Mouse (Mus musculus) forebrain, embryonic 12.5 days (tissue): ENCODE measurements around the gene Aacs. TPM values are rescaled to one million over a fixed set of nuclear protein-coding genes. Genes with fewer than 3 reads are reported as not detected.
A peak's percentile ranks its signal among the peaks of the same experiment; 100 is the strongest.

ENCODE experiments used
- ATAC-seq: fragments of 200-750 bp; cut with Nextera tagmentation; 2 replicates; pipeline ENCODE4 v1.8.0; 2017; ENCODE audit warnings: moderate TSS enrichment; ENCODE audit not compliant: low FRiP score
- H3K27ac ChIP-seq: fragments of 300-500 bp; sonication (generic); 2 replicates; pipeline ENCODE4 v1.5.1; 2016; ENCODE audit warnings: mild to moderate bottlenecking
- H3K27me3 ChIP-seq: fragments of 300-500 bp; sonication (generic); 2 replicates; pipeline ENCODE4 v1.6.1; 2016; ENCODE audit warnings: mild to moderate bottlenecking
- H3K36me3 ChIP-seq: fragments of 300-500 bp; sonication (generic); replicated peaks from 2 replicates; pipeline ENCODE4 v1.6.1; 2016; ENCODE audit warnings: mild to moderate bottlenecking
- H3K4me1 ChIP-seq: fragments of 300-500 bp; sonication (generic); 2 replicates; pipeline ENCODE4 v1.6.1; 2016
- H3K4me2 ChIP-seq: fragments of 300-500 bp; sonication (generic); 2 replicates; pipeline ENCODE4 v1.6.1; 2016; ENCODE audit warnings: mild to moderate bottlenecking, moderate library complexity
- H3K4me3 ChIP-seq: fragments of 300-500 bp; sonication (generic); replicated peaks from 2 replicates; pipeline ENCODE4 v1.5.1; 2016; ENCODE audit warnings: mild to moderate bottlenecking
- H3K9ac ChIP-seq: fragments of 300-500 bp; sonication (generic); 2 replicates; pipeline ENCODE4 v1.6.1; 2016; ENCODE audit warnings: mild to moderate bottlenecking
- H3K9me3 ChIP-seq: fragments of 300-500 bp; sonication (generic); 2 replicates; pipeline ENCODE4 v1.6.1; 2016
- WGBS: fragments of 180-500 bp; shearing (Covaris S2); methylation state at CpG from one replicate; pipeline ENCODE4 v1.1.7; 2016; 5-methylcytosine and 5-hydroxymethylcytosine counted together
- polyA plus RNA-seq: library from polyadenylated mRNA; unstranded; fragments of >200 nt; fragmentation: Nextera tagmentation; extraction: Ambion mirVana; gene quantifications from 2 replicates; pipeline ENCODE4 v1.2.1, GENCODE M21; 2016

Aacs gene
- polyA plus RNA-seq, 1 experiment from 2014 or later: 62.3 TPM

DNA sequence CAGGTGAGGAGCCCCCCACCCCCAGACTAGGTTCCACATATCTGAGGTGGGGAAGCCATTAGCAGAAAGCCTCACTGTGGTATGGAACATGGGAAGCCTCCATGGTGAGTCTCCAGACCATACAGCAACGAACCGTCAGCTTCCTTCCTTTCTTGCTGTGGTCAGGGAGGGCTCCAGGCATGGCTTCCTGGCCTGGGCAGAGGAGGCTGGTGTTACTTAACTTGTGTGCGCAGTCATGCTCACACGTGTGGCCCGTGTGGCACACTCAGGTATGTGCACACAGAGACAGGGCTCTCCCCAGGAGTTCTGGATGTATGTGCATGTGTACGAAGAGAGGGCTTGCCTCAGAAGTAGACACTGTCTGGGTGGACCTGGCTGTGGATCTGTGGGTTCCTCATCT is 28.0 kb downstream of the Aacs start:
- no peak overlapping the region for H3K9ac ChIP-seq
- H3K4me3 ChIP-seq: no peak overlapping the region
- no peak for ATAC-seq
- WGBS: 96% methylated on average over 6 of the region's 6 CpGs
- H3K27ac ChIP-seq: no peak overlapping the region
- no peak overlapping the region for H3K4me2 ChIP-seq
- H3K27me3 ChIP-seq: no peaks in the 10 kb centered on the region
- peaks cover 12% of the 10 kb centered on the region for H3K4me1 ChIP-seq
- H3K36me3 ChIP-seq: peaks cover 67% of the 10 kb centered on the region
- H3K9me3 ChIP-seq: no peaks in the 10 kb centered on the region

GRCm38 (mm10) chr5:125504692-125505091 is 29.1 kb downstream of the Aacs start:
- Histone ChIP-seq H3K4me1 (peaks cover 12% of the 10 kb centered on the region), H3K4me2 (no peak overlapping the region), H3K36me3 (peaks cover 71% of the 10 kb centered on the region), H3K27ac (no peak overlapping the region), H3K9me3 (no peaks in the 10 kb centered on the region), H3K27me3 (no peaks in the 10 kb centered on the region), H3K4me3 (no peak overlapping the region), H3K9ac (no peak overlapping the region)
- WGBS: 75% methylated on average over 11 of the region's 11 CpGs
- ATAC-seq: no peak

DNA sequence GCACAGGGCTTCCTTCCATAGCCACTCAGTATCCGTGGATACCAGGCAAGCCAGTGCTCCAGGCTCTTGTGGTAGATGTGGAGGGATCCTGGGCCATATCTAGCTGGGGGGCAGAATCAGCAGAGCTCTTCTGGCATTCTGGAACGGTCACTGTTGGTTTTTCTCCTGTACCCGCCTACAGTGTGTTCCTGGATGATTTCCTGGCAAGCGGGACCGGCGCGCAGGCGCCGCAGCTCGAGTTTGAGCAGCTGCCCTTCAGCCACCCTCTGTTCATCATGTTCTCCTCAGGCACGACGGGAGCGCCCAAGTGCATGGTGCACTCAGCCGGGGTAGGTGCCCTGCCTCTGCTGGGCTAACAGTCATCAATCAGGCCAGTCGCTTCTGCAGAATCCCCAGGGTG is 30.4 kb downstream of the Aacs start:
- H3K4me1 ChIP-seq: peaks cover 12% of the 10 kb centered on the region
- H3K9me3 ChIP-seq: no peaks in the 10 kb centered on the region
- no peak overlapping the region for H3K27ac ChIP-seq
- no peak overlapping the region for H3K9ac ChIP-seq
- no peaks in the 10 kb centered on the region for H3K27me3 ChIP-seq
- ATAC-seq: no peak
- 91% methylated on average over 15 of the region's 15 CpGs for WGBS
- H3K4me2 ChIP-seq: no peak overlapping the region
- peaks cover 69% of the 10 kb centered on the region for H3K36me3 ChIP-seq
- H3K4me3 ChIP-seq: no peak overlapping the region

- no peaks in the 10 kb centered on the region for H3K27me3 ChIP-seq
- H3K27ac ChIP-seq: no peak overlapping the region
- ATAC-seq: no peak
- H3K36me3 ChIP-seq: peaks cover 79% of the 10 kb centered on the region
- no peak overlapping the region for H3K4me2 ChIP-seq
- no peak overlapping the region for H3K9ac ChIP-seq
- peaks cover 3% of the 10 kb centered on the region for H3K4me1 ChIP-seq
- WGBS: 86% methylated on average over 9 of the region's 9 CpGs
- H3K4me3 ChIP-seq: no peak overlapping the region
- H3K9me3 ChIP-seq: no peaks in the 10 kb centered on the region
These were observed 32.0 kb downstream of the Aacs start for GRCm38 (mm10) chr5:125507582-125507981.

DNA sequence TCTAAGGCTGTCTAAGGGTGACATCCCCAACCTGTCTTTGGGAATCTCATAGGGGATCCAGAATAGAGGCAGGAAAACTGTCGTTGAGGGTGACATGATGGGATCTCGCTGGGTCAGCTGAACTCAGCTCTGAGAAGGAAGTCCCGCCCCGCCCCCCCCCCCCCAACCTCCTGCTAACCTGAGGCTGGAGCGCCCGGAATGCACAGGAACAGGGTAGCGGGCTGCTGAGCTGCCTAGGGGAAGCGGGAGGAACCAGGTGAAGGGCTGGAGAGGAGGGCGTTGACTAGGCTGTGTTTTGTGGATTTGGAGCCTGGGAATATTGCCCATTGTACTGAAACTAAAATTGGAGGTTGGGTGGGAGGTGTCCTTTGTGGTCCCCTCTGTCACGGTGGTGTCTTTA is 32.4 kb downstream of the Aacs start:
- Histone ChIP-seq H3K9ac (no peak overlapping the region), H3K36me3 (peaks cover 80% of the 10 kb centered on the region), H3K27ac (no peak overlapping the region), H3K4me1 (no peaks in the 10 kb centered on the region), H3K9me3 (no peaks in the 10 kb centered on the region), H3K4me2 (no peak overlapping the region), H3K27me3 (no peaks in the 10 kb centered on the region), H3K4me3 (no peak overlapping the region)
- no peak for ATAC-seq
- WGBS: 92% methylated on average over 10 of the region's 10 CpGs

DNA sequence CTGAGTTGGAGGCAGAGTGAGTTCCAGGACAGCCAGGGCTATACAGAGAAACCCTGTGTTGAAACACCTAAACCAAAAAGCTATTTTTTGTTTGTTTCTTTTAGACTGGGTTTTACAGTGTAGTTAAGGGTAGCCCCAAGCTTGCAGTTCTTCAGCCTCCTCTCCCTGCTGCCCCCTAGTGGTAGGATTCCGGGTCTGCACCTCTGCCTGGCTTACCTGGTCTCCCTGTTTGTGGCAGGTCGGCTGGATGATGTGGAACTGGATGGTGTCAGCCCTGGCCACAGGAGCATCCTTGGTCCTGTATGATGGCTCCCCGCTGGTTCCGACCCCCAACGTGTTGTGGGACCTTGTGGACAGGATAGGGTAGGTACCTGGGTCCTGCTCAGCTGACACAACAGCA is 33.9 kb downstream of the Aacs start:
- Histone ChIP-seq H3K4me1 (no peaks in the 10 kb centered on the region), H3K4me2 (no peak overlapping the region), H3K9me3 (no peaks in the 10 kb centered on the region), H3K9ac (no peak overlapping the region), H3K36me3 (peaks cover 82% of the 10 kb centered on the region), H3K27me3 (no peaks in the 10 kb centered on the region), H3K4me3 (no peak overlapping the region), H3K27ac (no peak overlapping the region)
- no peak for ATAC-seq
- 45% methylated on average over 5 of the region's 5 CpGs for WGBS

DNA sequence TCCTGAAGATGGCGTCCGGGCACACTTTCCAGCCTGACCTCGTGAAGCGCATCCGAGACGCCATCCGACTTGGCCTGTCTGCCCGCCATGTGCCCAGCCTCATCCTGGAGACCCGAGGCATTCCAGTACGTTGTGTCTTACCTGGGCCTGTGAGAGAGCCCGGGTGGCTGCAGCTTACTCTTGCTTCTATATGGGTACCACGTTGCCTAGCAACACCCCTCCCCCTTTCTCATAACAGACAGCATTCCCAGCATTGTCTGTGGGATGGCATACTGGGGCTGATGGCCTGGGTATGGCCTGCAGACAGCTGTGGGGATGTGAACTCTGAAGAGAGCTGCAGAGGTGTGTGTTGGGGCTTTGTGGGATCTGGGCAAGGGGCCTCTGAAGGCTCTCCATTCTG is 39.4 kb downstream of the Aacs start:
- Histone ChIP-seq H3K4me1 (no peaks in the 10 kb centered on the region; the same call in 1 of the 2 replicates), H3K9ac (no peak overlapping the region), H3K36me3 (peaks cover 78% of the 10 kb centered on the region), H3K27ac (no peak overlapping the region), H3K9me3 (no peaks in the 10 kb centered on the region), H3K4me3 (no peak overlapping the region), H3K27me3 (no peaks in the 10 kb centered on the region), H3K4me2 (no peak overlapping the region)
- ATAC-seq: peak; percentile 46; the same call in 1 of the 2 replicates
- 90% methylated on average over 12 of the region's 12 CpGs for WGBS

DNA sequence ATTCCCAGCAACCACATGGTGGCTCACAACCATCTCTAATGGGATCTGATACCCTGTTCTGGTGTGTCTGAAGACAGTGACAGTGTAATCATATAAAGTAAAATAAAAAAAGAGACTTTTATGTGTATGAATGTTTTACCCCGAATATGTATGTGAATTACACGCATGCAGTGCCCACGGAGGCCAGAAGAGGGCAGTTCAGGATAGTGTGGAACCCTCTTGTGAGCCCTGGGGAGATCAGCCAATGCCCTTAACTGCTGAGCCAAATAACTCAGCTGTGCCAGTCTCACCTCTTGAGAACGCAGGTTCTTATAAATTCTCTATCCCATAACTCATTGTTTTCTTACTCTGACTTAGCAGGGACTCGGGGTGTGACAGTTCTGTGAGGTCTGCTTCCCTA is 43.0 kb downstream of the Aacs start:
- no peaks in the 10 kb centered on the region for H3K9me3 ChIP-seq
- no peak overlapping the region for H3K4me3 ChIP-seq
- WGBS: 71% methylated on average over 5 of the region's 5 CpGs
- peaks cover 45% of the 10 kb centered on the region for H3K36me3 ChIP-seq
- peaks cover 7% of the 10 kb centered on the region for H3K4me1 ChIP-seq
- H3K9ac ChIP-seq: no peak overlapping the region
- H3K27ac ChIP-seq: no peak overlapping the region
- no peaks in the 10 kb centered on the region for H3K27me3 ChIP-seq
- no peak overlapping the region for H3K4me2 ChIP-seq
- no peak for ATAC-seq

- H3K36me3 ChIP-seq: peaks cover 22% of the 10 kb centered on the region
- peaks cover 7% of the 10 kb centered on the region for H3K4me1 ChIP-seq
- no peak overlapping the region for H3K4me3 ChIP-seq
- H3K9me3 ChIP-seq: no peaks in the 10 kb centered on the region
- H3K27ac ChIP-seq: no peak overlapping the region
- H3K4me2 ChIP-seq: peak overlapping the region; percentile 13; the same call in 1 of the 2 replicates
- ATAC-seq: peak; percentile 22; the same call in 1 of the 2 replicates
- no peaks in the 10 kb centered on the region for H3K27me3 ChIP-seq
- no peak overlapping the region for H3K9ac ChIP-seq
- WGBS: 20% methylated on average over 15 of the region's 15 CpGs
These were observed 45.4 kb downstream of the Aacs start for GRCm38 (mm10) chr5:125520930-125521590.

GRCm38 (mm10) chr5:125523361-125523760 is 47.7 kb downstream of the Aacs start:
- WGBS: 85% methylated on average over 2 of the region's 2 CpGs

DNA sequence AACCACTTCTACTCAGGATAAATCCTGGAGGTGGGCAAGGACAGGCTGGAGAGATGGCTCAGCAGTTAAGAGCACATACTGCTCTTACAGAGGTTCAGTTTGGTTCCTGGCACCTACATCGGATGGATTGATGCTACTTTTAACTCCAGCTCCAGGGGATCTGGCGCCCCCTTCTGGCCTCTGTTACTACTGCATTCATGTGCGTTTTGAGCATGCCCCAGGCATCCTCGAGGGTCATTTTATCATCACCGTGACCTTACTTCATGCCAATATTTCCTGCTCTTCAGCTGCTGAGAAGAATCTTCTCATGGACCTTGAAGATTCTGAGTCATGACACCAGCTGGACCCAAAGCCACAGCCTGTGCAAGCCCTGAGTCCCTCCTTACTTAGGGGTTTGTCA is 49.9 kb downstream of the Aacs start:
- H3K4me1 ChIP-seq: peaks cover 7% of the 10 kb centered on the region
- H3K9ac ChIP-seq: no peak overlapping the region
- H3K4me3 ChIP-seq: no peak overlapping the region
- no peak overlapping the region for H3K4me2 ChIP-seq
- no peak for ATAC-seq
- no peaks in the 10 kb centered on the region for H3K36me3 ChIP-seq
- H3K27me3 ChIP-seq: peaks cover 26% of the 10 kb centered on the region
- no peak overlapping the region for H3K27ac ChIP-seq
- peaks cover 5% of the 10 kb centered on the region; the same call in 1 of the 2 replicates for H3K9me3 ChIP-seq
- 59% methylated on average over 5 of the region's 5 CpGs for WGBS

More at GRCm38 (mm10) chr5:125523361-125523760, 47.7 kb downstream of the Aacs start:
- Histone ChIP-seq H3K4me1 (peaks cover 7% of the 10 kb centered on the region), H3K36me3 (peaks cover under 1% of the 10 kb centered on the region; the same call in 1 of the 2 replicates), H3K9ac (no peak overlapping the region), H3K4me2 (no peak overlapping the region), H3K27ac (no peak overlapping the region), H3K9me3 (peaks cover 5% of the 10 kb centered on the region; the same call in 1 of the 2 replicates), H3K4me3 (no peak overlapping the region), H3K27me3 (peaks cover 6% of the 10 kb centered on the region)
- no peak for ATAC-seq

- Histone ChIP-seq H3K27ac (no peak overlapping the region), H3K36me3 (no peaks in the 10 kb centered on the region), H3K9me3 (peaks cover 5% of the 10 kb centered on the region; the same call in 1 of the 2 replicates), H3K9ac (no peak overlapping the region), H3K4me2 (no peak overlapping the region), H3K4me3 (no peak overlapping the region), H3K4me1 (peaks cover 3% of the 10 kb centered on the region), H3K27me3 (peaks cover 33% of the 10 kb centered on the region)
- WGBS: 75% methylated on average over 4 of the region's 4 CpGs
- no peak for ATAC-seq
These were observed 50.9 kb downstream of the Aacs start for GRCm38 (mm10) chr5:125526464-125526863.

- Histone ChIP-seq H3K36me3 (no peaks in the 10 kb centered on the region), H3K27ac (no peak overlapping the region), H3K9me3 (peaks cover 5% of the 10 kb centered on the region; the same call in 1 of the 2 replicates), H3K9ac (no peak overlapping the region), H3K4me3 (no peak overlapping the region), H3K4me1 (peaks cover 27% of the 10 kb centered on the region), H3K27me3 (peaks cover 60% of the 10 kb centered on the region), H3K4me2 (no peak overlapping the region)
- 3% methylated on average over 5 of the region's 5 CpGs for WGBS
- ATAC-seq: no peak
These were observed 53.5 kb downstream of the Aacs start for GRCm38 (mm10) chr5:125529109-125529508.
